Mouse (Mus musculus): ENCODE data around the gene Urad.

The Urad gene

GRCm38 (mm10) chr5:147269926-147270672 lies 52.1 kb downstream of the Urad start, which contains the start of gene Pdx1:
TSS of gene Pdx1 (plus strand) at chr5:147269959.
- DNase-seq (ENCODE audit: low read depth, low spot score) = peak; percentile 83

DNA sequence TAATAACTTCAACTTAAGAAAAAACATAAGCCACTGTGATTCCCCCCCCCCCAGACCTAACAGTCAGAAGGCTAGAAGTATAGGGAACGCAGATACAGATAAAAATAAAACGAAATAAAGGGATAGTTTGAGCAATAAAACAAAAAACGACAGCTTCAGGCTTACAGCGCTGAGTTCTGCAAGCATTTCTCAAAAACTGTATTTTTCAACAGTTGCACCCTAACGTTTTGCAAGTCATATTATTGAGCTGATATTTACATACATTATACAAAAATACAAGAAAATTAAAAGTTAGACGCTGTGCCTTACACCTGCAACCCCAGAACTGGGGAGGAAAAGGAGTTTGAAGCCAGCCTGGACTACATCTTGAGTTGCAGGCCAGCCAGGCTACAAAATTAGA lies 52.9 kb downstream of the Urad start:
- DNase-seq (ENCODE audit: low read depth, low spot score) = no peak

GRCm38 (mm10) chr5:147268728-147269127 lies 53.5 kb downstream of the Urad start:
- DNase-seq (ENCODE audit: low read depth, low spot score) = no peak

DNA sequence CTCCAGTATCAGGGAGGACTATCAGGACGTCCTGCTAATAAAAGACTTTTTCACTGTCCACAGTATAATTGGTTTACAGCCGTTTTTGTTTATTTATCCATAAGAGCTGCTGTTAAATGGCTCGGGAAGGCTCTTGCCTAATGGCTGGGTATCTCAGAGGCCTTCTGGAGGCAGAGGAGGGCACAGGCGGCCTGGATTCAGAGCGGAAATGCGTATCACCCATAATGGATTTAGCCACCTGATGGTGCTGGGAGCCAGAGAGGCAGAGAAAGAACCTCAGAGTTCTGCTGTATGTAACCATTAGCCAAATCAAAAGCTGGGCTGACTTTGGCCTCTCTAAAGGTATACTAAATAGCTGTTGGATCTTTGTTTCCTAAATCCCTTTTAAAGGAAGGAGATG lies 54.8 kb downstream of the Urad start:
- DNase-seq (ENCODE audit: low read depth, low spot score) = no peak

Data from ZHBTc4 (cell line).